Mouse (Mus musculus) E14TG2a.4 (cell line): ENCODE measurements at regions not wholly inside any gene's neighbourhood (a gene's known extent, or its start where the extent isn't known, plus 50 kb on each side); places are given as distances from the start of the nearest gene placed in this dataset.

Experiments
- CTCF ChIP-seq: conservative IDR thresholded peaks from 2 replicates; pipeline ENCODE4 v1.5.1; 2014; ENCODE audit warnings: low read length
- POU5F1 ChIP-seq: IDR thresholded peaks from 2 replicates; pipeline ENCODE4 v1.6.1; 2014; ENCODE audit warnings: low read length, borderline replicate concordance

- TF ChIP-seq CTCF (no peak), POU5F1 (peak; percentile 77; the same call in 1 of the 2 replicates)
These were observed 50.5 kb upstream of the Lrig1 start for GRCm38 (mm10) chr6:94750228-94751100.
